Mouse (Mus musculus) neural tube, embryonic 12.5 days (tissue): ENCODE measurements around the gene Pdcd10. TPM values are rescaled to one million over a fixed set of nuclear protein-coding genes. Genes with fewer than 3 reads are reported as not detected.

Experiments
- ATAC-seq: fragments of 200-750 bp; cut with Nextera tagmentation; 2 replicates; pipeline ENCODE4 v1.8.0; 2017; ENCODE audit warnings: low read depth, mild to moderate bottlenecking, moderate TSS enrichment, moderate library complexity; ENCODE audit not compliant: low FRiP score
- H3K27ac ChIP-seq: fragments of 300-500 bp; sonication (generic); 2 replicates; pipeline ENCODE4 v1.5.1; 2016
- H3K27me3 ChIP-seq: fragments of 300-500 bp; sonication (generic); replicated peaks from 2 replicates; pipeline ENCODE4 v1.6.1; 2016; ENCODE audit warnings: mild to moderate bottlenecking
- H3K36me3 ChIP-seq: fragments of 300-500 bp; sonication (generic); 2 replicates; pipeline ENCODE4 v1.6.1; 2016; ENCODE audit warnings: mild to moderate bottlenecking
- H3K4me1 ChIP-seq: fragments of 300-500 bp; sonication (generic); 2 replicates; pipeline ENCODE4 v1.6.1; 2016
- H3K4me2 ChIP-seq: fragments of 300-500 bp; sonication (generic); replicated peaks from 2 replicates; pipeline ENCODE4 v1.6.1; 2016; ENCODE audit warnings: mild to moderate bottlenecking
- H3K4me3 ChIP-seq: fragments of 300-500 bp; sonication (generic); 2 replicates; pipeline ENCODE4 v1.5.1; 2016
- H3K9ac ChIP-seq: fragments of 300-500 bp; sonication (generic); 2 replicates; pipeline ENCODE4 v1.6.1; 2016; ENCODE audit warnings: mild to moderate bottlenecking
- H3K9me3 ChIP-seq: fragments of 300-500 bp; sonication (generic); 2 replicates; pipeline ENCODE4 v1.6.1; 2016; ENCODE audit warnings: mild to moderate bottlenecking
- WGBS: fragments of 180-500 bp; shearing (Covaris S2); methylation state at CpG from one replicate; pipeline ENCODE4 v1.1.7; 2016; 5-methylcytosine and 5-hydroxymethylcytosine counted together
- polyA plus RNA-seq: library from polyadenylated mRNA; unstranded; fragments of >200 nt; fragmentation: Nextera tagmentation; extraction: Ambion mirVana; gene quantifications from 2 replicates; pipeline ENCODE4 v1.2.1, GENCODE M21; 2016

Gene Pdcd10
- polyA plus RNA-seq, 1 experiment from 2014 or later = 88.5 TPM

- WGBS = 92% methylated on average over 3 of the region's 3 CpGs
- no peaks in the 10 kb centered on the region for H3K4me1 ChIP-seq
- no peak overlapping the region for H3K4me2 ChIP-seq
- H3K36me3 ChIP-seq = peaks cover 6% of the 10 kb centered on the region
- H3K9me3 ChIP-seq = no peaks in the 10 kb centered on the region
- H3K9ac ChIP-seq = no peak overlapping the region
- H3K27me3 ChIP-seq = no peaks in the 10 kb centered on the region
- no peak for ATAC-seq
- no peak overlapping the region for H3K4me3 ChIP-seq
- no peak overlapping the region for H3K27ac ChIP-seq
These were observed 22.4 kb downstream of the Pdcd10 start for GRCm38 (mm10) chr3:75534045-75534834.

- H3K9ac ChIP-seq = no peak overlapping the region
- 96% methylated on average over 3 of the region's 3 CpGs for WGBS
- no peaks in the 10 kb centered on the region for H3K4me1 ChIP-seq
- peaks cover 13% of the 10 kb centered on the region; the same call in 1 of the 2 replicates for H3K36me3 ChIP-seq
- H3K27me3 ChIP-seq = no peaks in the 10 kb centered on the region
- no peak overlapping the region for H3K4me2 ChIP-seq
- no peak overlapping the region for H3K4me3 ChIP-seq
- ATAC-seq = no peak
- H3K9me3 ChIP-seq = no peaks in the 10 kb centered on the region
- H3K27ac ChIP-seq = no peak overlapping the region
These were observed 25.6 kb downstream of the Pdcd10 start for GRCm38 (mm10) chr3:75531074-75531473.

- Histone ChIP-seq H3K4me2 (no peak overlapping the region), H3K36me3 (peaks cover 18% of the 10 kb centered on the region), H3K27me3 (no peaks in the 10 kb centered on the region), H3K4me1 (no peaks in the 10 kb centered on the region), H3K9me3 (no peaks in the 10 kb centered on the region), H3K27ac (no peak overlapping the region), H3K9ac (no peak overlapping the region), H3K4me3 (no peak overlapping the region)
- no peak for ATAC-seq
- WGBS = 97% methylated on average over 1 of the region's 1 CpGs
These were observed 34.1 kb downstream of the Pdcd10 start for GRCm38 (mm10) chr3:75522527-75522926.

GRCm38 (mm10) chr3:75521314-75521713 is 35.3 kb downstream of the Pdcd10 start:
- 79% methylated on average over 2 of the region's 2 CpGs for WGBS

GRCm38 (mm10) chr3:75517631-75518250 is 38.9 kb downstream of the Pdcd10 start:
- H3K4me1 ChIP-seq = no peaks in the 10 kb centered on the region
- peaks cover 13% of the 10 kb centered on the region for H3K36me3 ChIP-seq
- WGBS = 79% methylated on average over 7 of the region's 7 CpGs
- no peak overlapping the region for H3K27ac ChIP-seq
- H3K27me3 ChIP-seq = no peaks in the 10 kb centered on the region
- no peak overlapping the region for H3K4me3 ChIP-seq
- H3K4me2 ChIP-seq = no peak overlapping the region
- H3K9ac ChIP-seq = no peak overlapping the region
- no peaks in the 10 kb centered on the region for H3K9me3 ChIP-seq
- no peak for ATAC-seq

More at GRCm38 (mm10) chr3:75521314-75521713, 35.3 kb downstream of the Pdcd10 start:
- H3K27ac ChIP-seq = no peak overlapping the region
- no peak overlapping the region for H3K4me2 ChIP-seq
- 0 out of 2 replicates have a peak, but pooled peaks have one; percentile 53 for ATAC-seq
- no peak overlapping the region for H3K9ac ChIP-seq
- peaks cover 10% of the 10 kb centered on the region for H3K36me3 ChIP-seq
- no peaks in the 10 kb centered on the region for H3K27me3 ChIP-seq
- no peaks in the 10 kb centered on the region for H3K9me3 ChIP-seq
- no peaks in the 10 kb centered on the region for H3K4me1 ChIP-seq
- no peak overlapping the region for H3K4me3 ChIP-seq

GRCm38 (mm10) chr3:75498961-75499960 is 57.4 kb downstream of the Pdcd10 start:
- no peaks in the 10 kb centered on the region for H3K36me3 ChIP-seq
- no peaks in the 10 kb centered on the region for H3K9me3 ChIP-seq
- no peak overlapping the region for H3K27ac ChIP-seq
- no peaks in the 10 kb centered on the region for H3K4me1 ChIP-seq
- H3K9ac ChIP-seq = no peak overlapping the region
- no peak for ATAC-seq
- 88% methylated on average over 7 of the region's 7 CpGs for WGBS
- no peak overlapping the region for H3K4me3 ChIP-seq
- H3K27me3 ChIP-seq = no peaks in the 10 kb centered on the region
- H3K4me2 ChIP-seq = no peak overlapping the region

GRCm38 (mm10) chr3:75492913-75493312 is 63.7 kb downstream of the Pdcd10 start:
- Histone ChIP-seq H3K9me3 (no peaks in the 10 kb centered on the region), H3K4me2 (no peak overlapping the region), H3K27me3 (no peaks in the 10 kb centered on the region), H3K4me3 (no peak overlapping the region), H3K36me3 (no peaks in the 10 kb centered on the region), H3K27ac (no peak overlapping the region), H3K4me1 (no peaks in the 10 kb centered on the region), H3K9ac (no peak overlapping the region)
- 48% methylated on average over 3 of the region's 3 CpGs for WGBS
- ATAC-seq = no peak

- WGBS = 35% methylated on average over 2 of the region's 2 CpGs
- H3K27me3 ChIP-seq = no peaks in the 10 kb centered on the region
- no peak for ATAC-seq
These were observed 74.6 kb downstream of the Pdcd10 start, which contains the start of gene Wdr49 for GRCm38 (mm10) chr3:75482056-75482455. TSS of gene Wdr49 (minus strand) at chr3:75482156.

GRCm38 (mm10) chr3:75475106-75475505 is 81.5 kb downstream of the Pdcd10 start:
- no peaks in the 10 kb centered on the region for H3K4me1 ChIP-seq
- H3K9ac ChIP-seq = no peak overlapping the region
- H3K27me3 ChIP-seq = no peaks in the 10 kb centered on the region
- ATAC-seq = no peak
- no peak overlapping the region for H3K4me3 ChIP-seq
- H3K27ac ChIP-seq = no peak overlapping the region
- WGBS = 78% methylated on average over 7 of the region's 7 CpGs
- H3K4me2 ChIP-seq = no peak overlapping the region
- no peaks in the 10 kb centered on the region for H3K36me3 ChIP-seq
- no peaks in the 10 kb centered on the region for H3K9me3 ChIP-seq

More at GRCm38 (mm10) chr3:75482056-75482455, 74.6 kb downstream of the Pdcd10 start, which contains the start of gene Wdr49:
- Histone ChIP-seq H3K9me3 (no peaks in the 10 kb centered on the region), H3K4me3 (no peak within 1 kb of the TSS), H3K4me2 (no peak within 1 kb of the TSS), H3K4me1 (no peaks in the 10 kb centered on the region), H3K27ac (no peak within 1 kb of the TSS), H3K36me3 (no peaks in the 10 kb centered on the region), H3K9ac (no peak within 1 kb of the TSS)

GRCm38 (mm10) chr3:75474657-75475056 is 82.0 kb downstream of the Pdcd10 start:
- H3K27ac ChIP-seq = no peak overlapping the region
- no peak overlapping the region for H3K4me3 ChIP-seq
- 93% methylated on average over 7 of the region's 7 CpGs for WGBS
- no peak overlapping the region for H3K4me2 ChIP-seq
- no peaks in the 10 kb centered on the region for H3K9me3 ChIP-seq
- no peaks in the 10 kb centered on the region for H3K27me3 ChIP-seq
- no peak for ATAC-seq
- no peaks in the 10 kb centered on the region for H3K4me1 ChIP-seq
- H3K36me3 ChIP-seq = no peaks in the 10 kb centered on the region
- H3K9ac ChIP-seq = no peak overlapping the region

GRCm38 (mm10) chr3:75468154-75468553 is 88.5 kb downstream of the Pdcd10 start:
- Histone ChIP-seq H3K4me2 (no peak overlapping the region), H3K4me3 (no peak overlapping the region), H3K27me3 (no peaks in the 10 kb centered on the region), H3K36me3 (no peaks in the 10 kb centered on the region), H3K4me1 (no peaks in the 10 kb centered on the region), H3K9me3 (no peaks in the 10 kb centered on the region), H3K9ac (no peak overlapping the region), H3K27ac (no peak overlapping the region)
- WGBS = 87% methylated on average over 7 of the region's 7 CpGs
- no peak for ATAC-seq
